Mouse (Mus musculus): ENCODE results near the gene Ptov1.
"Not testable (repeated sequence)": the region's sequence is repeated elsewhere in the genome, so short reads cannot be mapped to it uniquely, and the experiment has no call there.

Ptov1 gene

DNA sequence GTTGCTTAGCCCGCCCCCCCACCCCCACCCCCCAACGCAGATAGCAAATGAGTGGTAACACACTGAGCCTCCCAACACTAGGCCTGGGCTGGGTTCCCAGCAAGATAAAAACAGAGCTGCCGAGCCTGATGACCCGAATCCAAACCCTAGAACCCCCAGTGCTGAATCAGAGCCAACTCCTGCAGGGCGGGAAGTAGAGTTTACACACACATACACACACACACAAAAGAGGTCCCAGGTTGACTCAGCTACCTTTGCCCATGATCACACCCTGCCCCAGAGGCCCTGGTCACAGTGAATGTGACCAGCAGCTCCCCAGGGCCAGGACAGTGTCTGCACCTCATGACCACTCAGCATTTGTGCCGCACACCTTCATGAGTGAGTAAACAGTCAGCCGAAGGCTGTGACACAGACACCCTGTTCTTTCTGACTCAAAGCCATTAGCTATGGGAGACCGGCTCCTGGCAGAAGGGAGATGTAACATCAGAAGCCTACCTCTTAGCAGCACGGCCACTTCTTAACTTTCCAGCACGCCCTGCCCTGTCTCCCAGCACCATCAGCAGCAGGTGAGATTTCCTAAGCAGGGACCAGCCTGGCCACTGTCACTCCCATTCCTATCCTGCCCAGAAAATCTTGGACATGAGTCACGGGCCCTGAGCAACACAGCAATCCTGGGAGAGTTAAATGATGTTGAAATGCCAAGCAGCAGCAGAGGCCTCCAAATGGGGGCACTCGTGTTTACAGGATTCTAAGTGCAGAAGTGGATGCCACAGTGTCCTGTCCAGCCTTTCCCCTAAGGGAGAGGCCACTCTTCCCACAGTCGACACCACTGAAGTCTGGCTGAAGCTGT is 18.9 kb upstream of the Ptov1 start:
- DNase-seq (ENCODE audit: low spot score in 2 of 2), result no peak

DNA sequence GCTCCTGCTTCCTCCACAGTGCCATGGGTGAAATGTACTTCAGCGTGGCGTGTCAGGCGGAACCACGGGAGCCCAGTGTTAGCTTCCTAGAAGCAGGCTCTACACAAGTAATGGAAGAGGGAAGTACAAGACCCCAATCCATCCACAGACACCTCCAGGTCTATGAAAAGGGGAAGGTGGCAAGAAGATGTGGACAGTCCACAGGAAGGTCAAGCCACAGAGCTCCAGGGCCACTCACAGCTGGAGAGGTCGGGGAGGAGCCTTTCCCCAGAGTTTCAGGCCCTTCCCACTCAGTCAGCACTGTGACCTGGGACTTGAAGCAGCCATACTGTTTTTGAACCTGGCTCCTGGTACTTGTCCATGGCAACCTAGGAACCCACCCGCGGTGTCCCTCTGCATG is 17.4 kb upstream of the Ptov1 start:
- no peak for DNase-seq (ENCODE audit: low spot score in 2 of 2)

DNA sequence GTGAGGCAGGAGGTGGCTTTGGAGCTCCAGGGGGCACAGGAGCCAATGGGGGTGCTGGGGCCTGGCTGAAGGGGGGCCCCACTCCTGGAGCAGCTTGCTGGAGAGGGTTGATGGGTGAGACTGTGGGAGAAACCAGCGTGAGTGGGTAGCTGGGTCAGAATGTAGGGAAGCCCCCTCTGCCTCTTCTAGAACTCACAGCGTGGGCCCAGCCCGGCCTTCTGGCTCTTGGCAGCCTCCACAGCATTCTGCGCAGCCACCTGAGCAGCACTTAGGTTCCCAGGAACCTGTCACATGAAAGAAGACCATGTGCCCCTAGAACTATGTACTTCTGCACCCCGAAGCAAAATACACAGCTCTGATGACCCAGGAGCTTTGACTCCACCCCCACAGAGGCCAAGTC is 15.0 kb upstream of the Ptov1 start:
- DNase-seq (ENCODE audit: low spot score in 2 of 2), result no peak

DNA sequence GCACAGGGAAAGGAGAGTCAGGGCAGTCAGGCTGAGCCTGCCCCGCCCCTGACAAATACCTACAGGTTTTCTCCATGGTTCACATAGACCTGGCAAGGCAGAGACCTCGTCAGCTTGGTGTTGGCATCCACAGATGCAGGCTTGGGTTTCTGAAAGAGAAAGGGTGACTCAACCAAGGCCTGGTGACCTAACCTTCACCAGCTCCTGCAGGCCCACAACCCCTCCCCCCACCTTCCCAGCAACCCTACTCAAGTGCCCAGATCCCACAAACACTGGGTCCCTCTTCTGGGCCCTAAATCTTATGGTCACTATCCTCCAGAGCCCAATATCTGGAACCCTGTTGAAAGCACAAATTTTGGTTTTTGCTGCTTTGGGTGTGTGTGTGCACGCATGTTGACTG is 13.4 kb upstream of the Ptov1 start:
- DNase-seq (ENCODE audit: low spot score in 2 of 2), result no peak

DNA sequence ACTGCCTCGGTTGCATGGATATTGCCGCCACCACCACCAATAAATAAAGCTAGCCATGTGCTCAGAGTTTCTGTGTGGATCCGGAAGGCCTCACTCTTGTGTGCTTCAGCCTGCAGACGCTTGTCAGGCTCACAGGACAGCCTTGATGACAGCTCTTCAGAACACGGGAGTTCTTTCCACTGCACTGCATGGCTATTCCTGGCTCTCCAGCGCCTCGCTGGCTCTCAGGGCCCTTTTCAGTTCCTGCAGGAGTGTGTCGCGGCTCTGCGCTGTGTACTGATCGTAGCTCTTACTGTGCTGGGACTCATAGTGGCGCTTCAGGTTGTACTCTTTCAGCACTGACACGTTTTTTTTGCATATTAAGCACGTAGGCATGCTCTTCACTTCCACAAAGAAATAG is 8.2 kb upstream of the Ptov1 start:
- no peak for DNase-seq (ENCODE audit: low spot score in 2 of 2)

DNA sequence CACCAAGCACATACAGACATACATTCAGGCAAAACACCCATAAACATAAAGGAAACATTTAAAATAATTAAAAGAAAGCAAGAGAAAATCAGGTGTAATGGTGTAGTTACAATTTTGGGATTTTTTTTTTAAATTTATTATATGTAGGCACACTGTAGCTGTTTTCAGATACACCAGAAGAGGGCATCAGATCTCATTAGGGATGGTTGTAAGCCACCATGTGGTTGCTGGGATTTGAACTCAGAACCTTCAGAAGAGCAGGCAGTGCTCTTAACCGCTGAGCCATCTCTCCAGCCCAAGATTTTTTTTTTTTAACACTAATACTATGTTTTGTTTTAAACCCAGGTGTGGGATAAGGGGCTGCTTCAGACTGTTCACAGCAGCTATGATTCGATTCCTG is 2.2 kb upstream of the Ptov1 start:
- not testable (repeated sequence) for DNase-seq (ENCODE audit: low spot score in 2 of 2)

DNA sequence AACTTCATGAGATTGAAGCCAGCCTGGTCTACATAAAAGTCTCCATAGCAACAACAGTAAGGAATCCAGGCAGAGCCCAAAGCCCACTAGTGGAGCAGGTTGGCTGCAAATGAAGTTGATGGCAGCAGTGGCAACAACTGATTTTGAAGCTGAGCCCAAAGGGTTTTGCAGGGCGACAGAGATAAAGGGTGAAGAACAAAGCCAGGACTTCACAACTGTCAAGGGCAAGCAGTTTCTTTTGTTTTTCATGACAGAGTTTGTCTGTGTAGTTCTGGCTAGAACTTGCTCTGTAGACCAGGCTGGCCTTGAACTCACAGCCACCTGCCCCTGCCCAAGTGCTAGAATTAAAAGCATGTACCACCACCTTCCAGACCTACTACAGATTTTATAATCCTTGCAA is 1.6 kb upstream of the Ptov1 start:
- no peak for DNase-seq (ENCODE audit: low spot score in 2 of 2)

DNA sequence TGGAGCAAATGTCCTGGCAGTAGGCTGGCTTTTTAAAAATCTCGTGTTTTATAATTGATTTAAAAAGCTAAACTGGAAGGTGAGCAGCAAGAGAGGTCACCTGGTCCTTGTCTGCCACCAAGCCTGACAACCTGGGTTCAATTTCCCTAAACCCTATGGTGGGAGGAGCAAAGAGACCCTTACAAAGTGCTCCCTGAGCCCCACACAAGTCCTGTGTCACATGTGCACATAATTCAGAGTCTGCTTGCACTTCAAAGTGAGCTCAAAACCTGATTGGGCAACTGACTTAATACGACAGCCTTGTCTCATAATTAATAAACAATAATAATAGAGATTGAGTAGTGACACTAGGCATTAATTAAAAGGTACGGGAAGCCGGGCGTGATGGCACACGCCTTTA is 1.0 kb upstream of the Ptov1 start:
- DNase-seq (ENCODE audit: low spot score in 2 of 2), result no peak

DNA sequence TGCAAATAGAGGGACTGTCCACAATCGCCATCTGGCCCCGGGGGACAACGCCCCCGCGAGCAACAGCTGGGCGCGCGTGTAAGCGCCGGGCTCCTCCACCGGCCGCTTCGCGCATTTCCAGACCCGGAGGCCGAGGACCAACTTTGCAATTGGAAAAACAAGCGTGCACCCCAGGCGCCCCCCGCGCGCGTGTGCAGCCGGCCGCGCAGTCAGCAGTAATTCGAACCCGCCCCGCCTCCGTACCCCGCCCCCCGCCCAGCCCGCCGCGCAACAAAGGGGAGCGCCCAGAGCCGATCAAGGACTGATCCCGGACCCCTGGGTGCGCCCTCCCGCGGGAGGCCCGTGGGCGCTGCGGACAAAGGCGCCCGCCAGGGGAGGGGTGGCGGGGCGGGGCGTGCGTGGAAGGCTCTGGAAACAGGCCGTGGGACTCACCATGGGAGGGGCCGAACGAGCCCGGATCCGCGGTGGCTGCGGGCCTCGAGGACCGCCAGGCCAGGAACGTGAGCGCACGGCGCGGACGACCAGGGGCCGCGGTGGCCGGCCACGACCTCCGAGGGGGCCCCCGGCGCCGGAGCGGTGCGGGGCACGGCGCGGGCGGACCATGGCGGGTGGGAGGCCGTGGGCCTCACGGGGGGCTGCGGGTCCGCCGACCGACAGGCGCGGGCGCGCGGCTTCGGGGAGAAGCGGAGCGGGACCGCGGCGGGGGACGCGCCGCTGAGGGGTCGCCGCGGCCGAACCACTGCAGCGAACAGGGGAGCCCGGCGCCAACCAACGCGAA is 480 bp downstream of the Ptov1 start:
- DNase-seq (ENCODE audit: low spot score in 2 of 2), result peak in 1 of 2 experiments; percentile 62

DNA sequence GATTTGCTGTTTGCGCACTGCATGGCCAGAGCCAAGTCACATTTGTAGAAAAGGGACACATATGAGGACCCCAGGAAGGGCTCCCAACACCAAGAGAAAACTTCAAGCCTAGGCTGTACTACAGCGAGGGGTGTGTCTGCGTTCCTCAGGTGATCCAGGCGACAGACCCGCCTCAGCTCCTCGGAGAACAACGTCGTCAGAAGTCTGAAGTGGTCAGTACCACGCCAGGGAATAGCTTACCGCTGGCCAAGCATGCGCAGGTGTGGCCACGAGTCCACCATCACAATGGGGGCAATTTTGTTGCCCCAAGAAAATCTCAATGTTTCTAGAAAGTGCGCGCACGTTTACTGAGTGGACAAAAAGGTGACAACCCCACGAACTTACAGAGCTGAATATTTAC is 1.1 kb downstream of the Ptov1 start:
- no peak for DNase-seq (ENCODE audit: low spot score in 2 of 2)

DNA sequence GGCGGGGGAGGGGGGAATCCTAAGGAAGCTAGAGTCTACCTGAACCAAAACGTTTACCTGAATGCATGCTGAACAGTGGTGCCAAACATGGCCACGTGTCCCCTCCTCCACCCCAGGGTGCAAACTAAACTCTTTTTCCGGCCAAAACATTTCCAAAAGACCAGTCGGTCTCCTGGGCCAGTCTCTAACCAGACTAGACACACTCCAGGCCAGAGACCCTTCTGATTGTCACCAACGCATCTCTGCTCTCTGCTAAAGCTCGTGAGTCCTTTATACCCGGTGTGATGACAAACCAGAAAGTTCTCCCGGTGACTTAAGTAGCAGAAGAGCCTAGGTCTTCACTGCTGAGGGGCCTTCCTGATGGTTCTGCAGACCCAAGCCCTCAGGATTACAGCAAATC is 1.8 kb downstream of the Ptov1 start:
- DNase-seq (ENCODE audit: low spot score in 2 of 2), result no peak

DNA sequence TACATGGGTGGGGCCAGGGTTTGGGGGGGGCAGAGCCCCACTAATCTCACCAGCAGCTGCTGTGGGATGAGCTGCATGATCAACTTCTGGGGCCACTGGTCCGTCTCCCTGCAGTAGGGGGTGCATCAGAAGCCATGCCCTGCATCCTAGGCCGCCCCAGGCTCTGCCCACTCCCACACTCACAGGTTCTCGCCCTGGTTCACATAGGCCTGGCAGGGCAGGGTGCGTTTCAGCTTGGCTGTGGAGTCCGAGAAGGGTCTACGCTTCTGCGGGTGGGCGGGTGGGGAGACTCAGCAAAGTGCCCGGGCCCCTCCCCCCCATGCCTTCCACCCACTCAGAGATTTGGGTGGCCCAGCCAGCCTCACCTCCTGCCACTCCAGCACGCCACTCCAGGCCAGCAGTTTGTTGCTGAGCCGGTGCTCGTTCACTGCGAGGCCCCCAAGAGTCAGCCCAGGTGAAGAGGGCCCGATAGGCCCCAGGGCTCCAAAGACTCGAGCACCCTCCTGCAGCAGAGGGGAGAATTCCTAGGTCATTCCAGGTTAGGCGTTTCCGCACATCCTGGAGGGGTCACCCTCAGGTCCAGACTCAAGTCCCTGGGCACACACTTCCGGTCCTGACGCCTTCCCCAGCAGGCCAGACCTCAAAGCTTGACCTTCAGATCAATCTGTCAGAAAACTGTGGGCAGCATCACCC is 2.4 kb downstream of the Ptov1 start:
- no peak for DNase-seq (ENCODE audit: low spot score in 2 of 2)

DNA sequence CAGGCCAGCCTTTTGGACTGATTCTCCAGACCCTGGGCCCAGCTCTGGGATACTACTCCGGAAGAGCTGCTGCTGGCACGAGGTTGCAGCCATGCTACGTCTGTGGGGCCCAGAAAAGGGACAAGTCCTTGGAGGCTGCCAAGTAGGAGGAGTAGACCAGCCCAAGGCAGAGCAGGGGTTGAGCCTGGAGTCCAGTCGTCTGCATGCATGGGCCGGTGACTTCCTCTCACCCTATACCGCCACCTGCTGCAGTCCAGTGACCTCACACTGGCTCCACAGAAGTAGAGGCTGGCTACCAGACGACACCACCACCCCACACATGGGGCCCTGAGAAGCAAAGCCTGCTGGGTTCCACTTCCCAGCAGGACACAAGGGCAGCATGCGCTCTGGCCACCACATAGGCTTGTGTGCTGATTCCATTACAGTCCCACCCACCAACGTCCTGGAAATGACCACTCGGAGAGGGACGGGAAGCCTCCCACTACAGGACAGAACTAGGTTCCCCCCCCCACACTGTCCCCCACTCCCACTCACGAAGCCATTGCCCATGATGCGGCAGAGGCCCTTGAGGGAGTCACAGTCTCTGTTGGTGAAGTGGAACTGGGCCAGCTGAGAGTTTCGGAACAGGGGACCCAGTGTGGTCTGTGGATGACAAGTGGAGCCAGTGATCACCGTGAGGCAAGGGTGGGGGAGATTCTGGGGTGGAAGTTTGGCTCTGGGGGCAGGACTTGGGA is 3.1 kb downstream of the Ptov1 start:
- no peak for DNase-seq (ENCODE audit: low spot score in 2 of 2)

DNA sequence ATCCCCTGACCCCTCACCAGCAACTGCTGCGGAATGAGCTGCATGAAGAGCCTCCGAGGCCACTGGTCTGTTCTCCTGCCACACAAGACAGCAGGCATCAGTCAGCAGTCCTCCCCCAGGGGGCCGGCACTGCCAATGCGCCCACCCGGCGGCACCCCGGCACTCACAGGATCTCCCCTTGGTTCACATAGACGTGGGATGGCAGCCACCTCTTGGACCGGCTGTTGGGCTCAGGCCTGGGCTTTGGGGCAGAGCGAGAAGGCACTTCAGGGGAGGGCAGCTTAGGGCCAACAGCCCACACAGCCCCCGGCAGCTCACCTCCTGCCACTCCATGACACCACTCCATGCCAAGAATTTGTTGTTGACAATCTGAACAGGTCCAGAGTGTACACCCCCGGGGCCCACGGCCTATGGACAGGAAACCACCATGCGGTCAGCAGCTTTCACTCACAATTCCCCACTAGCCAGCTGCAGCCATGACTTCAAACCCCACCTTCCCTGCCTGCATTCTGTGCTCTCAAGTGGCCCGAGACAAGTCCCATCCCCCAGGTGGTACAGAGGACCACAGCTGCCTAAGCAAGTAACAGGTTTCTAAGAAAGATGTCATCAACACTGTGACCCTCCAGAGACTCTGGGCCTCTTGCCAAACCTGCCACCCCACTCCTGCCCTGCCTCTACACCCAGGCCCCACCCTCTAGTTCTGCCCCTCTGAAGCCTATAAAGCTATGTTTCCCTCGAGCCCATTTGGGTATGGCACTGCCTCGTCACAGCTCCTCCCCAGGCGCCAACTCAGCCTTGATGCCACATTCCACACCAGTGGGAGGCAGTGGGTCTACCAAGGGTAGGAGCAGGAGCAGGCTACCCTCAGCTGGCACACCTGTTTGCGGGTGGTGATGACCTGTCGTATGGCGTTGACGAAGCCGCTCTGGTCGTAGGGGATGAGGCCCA is 4.7 kb downstream of the Ptov1 start:
- DNase-seq (ENCODE audit: low spot score in 2 of 2), result no peak

DNA sequence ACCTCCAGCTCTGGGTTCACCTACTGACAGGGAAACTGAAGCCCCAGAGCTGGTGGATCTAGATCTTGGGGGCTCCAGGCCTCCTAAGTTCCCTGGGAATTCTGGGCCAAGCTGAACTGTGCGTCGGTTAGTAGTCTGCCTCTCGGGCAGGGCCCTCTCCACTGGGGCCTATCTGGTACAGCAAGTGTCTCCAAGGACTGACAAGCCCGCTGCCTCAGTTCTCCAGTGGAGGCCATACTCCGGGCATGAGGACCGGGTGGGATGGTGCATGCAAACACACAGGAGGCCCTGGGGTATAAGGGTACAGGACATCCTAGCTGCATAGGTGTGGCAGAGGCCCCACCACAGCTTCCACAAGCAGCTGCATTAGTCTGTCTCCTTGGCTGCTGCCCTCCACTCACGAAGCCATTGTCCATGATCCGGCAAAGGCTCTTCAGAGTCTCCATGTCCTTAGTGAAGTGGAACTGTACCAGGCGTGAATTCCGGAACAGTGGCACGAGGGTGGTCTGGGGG is 5.5 kb downstream of the Ptov1 start:
- DNase-seq (ENCODE audit: low spot score in 2 of 2), result no peak

DNA sequence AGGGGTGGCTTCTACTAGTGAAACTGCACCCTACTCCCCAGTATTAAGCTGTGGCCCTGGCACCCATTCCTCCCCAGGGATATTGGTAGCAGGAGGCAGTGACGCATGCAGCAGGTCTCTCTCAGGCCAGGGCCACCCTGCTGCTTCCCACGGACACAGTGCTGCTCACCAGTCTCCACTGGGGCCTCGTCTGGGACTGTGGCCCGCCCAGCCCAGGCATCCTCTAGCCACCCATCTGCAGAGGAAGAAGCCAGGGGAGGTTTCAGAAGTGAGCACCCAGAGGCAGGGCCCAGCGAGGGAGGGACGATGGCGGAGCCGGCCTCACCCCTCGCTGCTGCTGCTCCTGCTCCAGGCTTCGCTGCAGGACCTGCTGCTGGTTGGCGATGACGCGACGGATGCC is 6.4 kb downstream of the Ptov1 start:
- DNase-seq (ENCODE audit: low spot score in 2 of 2), result no peak

DNA sequence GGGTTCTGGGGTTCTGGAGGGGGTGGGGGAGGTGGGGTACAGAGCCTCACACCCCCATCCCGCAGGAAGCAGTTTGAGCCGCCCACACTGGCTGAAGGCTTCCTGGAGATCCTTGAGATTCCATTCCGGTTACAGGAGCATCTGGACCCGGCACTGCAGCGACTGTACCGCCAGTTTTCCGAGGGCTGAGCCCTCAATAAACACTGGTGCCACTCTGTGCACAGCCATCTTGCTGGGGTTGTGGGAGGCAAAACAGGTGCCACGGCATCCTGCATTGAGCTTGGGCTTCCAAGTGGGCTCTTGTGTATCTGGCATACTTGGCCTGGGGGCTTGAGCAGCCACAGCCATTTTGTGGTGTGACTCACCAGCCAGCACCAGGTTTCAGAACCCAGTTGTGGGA is 7.2 kb downstream of the Ptov1 start:
- no peak for DNase-seq (ENCODE audit: low spot score in 2 of 2)

DNA sequence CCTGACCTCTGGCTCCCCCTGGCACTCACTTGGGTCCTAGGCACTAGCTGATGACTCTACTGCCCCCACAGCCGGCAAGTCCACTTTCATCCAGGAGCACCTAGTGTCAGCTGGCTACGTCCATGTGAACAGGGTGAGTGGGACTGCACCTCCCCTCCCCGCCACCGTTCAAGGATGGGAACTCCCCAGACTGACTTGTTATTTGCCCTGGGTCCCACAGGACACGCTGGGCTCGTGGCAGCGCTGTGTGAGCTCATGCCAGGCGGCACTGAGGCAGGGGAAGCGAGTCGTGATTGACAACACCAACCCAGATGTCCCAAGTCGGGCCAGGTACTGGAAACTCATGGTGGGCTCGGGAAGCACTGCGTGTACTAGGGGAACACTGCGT is 8.2 kb downstream of the Ptov1 start:
- no peak for DNase-seq (ENCODE audit: low spot score in 2 of 2)

DNA sequence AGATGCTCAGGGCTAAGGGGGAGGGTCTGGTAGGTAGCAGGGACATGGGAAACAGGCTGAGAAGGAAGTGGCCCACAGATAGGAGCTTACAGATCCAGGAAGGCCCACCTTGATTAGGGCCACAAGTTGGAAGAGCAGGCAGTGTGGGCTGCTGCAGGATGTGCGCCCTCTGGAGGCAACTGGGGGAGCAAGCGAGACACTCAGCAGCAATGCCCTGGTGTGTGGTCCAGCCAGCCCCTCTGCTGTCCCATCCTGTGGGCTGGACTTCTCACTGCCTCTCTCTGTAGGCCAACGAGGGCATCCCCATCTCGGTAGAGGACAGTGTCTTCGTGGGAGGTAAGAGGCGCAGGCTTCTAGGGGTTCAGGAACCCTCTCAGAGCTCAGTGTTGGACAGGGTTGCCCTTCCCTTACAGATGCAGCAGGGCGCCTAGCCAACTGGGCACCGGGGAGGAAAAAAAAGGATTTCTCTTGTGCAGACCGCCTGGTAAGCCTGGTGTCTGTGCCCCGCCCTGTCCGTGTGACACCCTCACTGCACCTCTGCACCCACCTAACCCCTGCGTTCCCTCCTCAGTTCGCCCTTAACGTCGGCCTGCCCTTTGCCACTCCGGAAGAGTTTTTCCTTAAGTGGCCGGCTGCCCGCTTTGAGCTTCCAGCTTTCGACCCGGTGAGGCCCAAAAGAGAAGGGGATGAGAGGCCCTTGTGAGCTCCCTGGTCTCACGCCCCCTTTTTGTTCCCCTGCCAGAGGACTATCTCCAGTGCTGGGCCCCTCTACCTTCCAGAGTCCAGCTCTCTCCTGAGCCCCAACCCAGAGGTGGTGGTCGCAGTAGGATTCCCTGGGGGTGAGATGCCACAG is 8.8 kb downstream of the Ptov1 start:
- DNase-seq (ENCODE audit: low spot score in 2 of 2), result peak in 1 of 2 experiments; percentile 67

DNA sequence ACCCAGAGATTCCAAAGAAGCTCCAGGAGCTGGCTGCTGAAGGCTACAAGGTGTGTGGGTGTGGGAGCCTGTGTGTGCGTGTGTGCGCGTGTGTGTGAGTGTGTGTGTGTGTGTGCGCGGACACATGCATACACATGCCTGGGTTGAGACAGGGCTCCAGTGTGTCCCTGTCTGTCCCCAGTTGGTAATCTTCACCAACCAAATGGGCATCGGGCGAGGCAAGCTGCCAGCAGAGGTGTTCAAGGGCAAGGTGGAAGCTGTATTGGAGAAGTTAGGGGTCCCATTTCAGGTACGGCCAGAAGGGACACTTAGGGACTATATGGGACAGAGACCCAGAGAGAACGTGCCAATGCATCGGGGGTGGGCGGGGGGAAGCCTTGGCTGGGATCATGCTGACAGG is 9.7 kb downstream of the Ptov1 start:
- DNase-seq (ENCODE audit: low spot score in 2 of 2), result no peak
